Mouse (Mus musculus) olfactory bulb, adult 2 months (tissue): Measurements from ENCODE around the gene Cpeb2.

ENCODE experiments used
- CTCF ChIP-seq: fragments of 200-500 bp; IDR thresholded peaks from 2 replicates; pipeline ENCODE4 v1.5.1; 2012; ENCODE audit warnings: low read depth, mild to moderate bottlenecking, low read length, moderate library complexity; ENCODE audit not compliant: insufficient read depth
- POLR2A ChIP-seq: fragments of 200-500 bp; IDR thresholded peaks from 2 replicates; pipeline ENCODE4 v1.6.1; 2012; ENCODE audit warnings: mild to moderate bottlenecking, low read depth, low read length, moderate library complexity; ENCODE audit not compliant: insufficient read depth

DNA sequence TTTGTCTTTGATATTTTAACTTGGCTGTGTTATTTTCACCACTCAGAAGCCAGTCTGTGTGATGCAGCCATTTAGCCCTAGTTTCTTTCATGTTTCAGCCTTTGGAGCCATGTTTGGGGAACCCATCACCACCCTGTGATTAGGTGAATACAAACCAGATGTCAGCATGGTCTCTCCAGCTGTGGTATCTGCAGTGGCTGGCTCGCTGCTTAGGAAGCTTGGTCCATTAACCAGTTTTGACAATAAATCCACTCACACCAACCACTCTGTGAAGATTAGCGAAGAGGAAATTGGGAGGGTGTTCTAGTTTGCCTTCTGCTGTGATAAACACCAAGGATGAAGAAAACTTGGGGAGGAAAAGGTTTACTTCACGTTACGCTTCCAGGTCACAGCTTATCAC is 92.6 kb downstream of the Cpeb2 start:
- TF ChIP-seq CTCF (no peak), POLR2A (no peak)
